Mouse (Mus musculus) ES-E14 (cell line): ENCODE measurements around the gene Bcl10. TPM values are rescaled to one million over a fixed set of nuclear protein-coding genes. Genes with fewer than 3 reads are reported as not detected.
A peak's percentile ranks its signal among the peaks of the same experiment; 100 is the strongest.
"Not testable (repeated sequence)": the region's sequence is repeated elsewhere in the genome, so short reads cannot be mapped to it uniquely, and the experiment has no call there.

ENCODE experiments used
- DNase-seq: peaks from one replicate; pipeline ENCODE4 v3.0.0-alpha.2; 2013; ENCODE audit warnings: low read depth, low spot score
- H3K27ac ChIP-seq: 2 replicates; pipeline ENCODE4 v1.5.1; 2012; ENCODE audit warnings: low read depth, mild to moderate bottlenecking, low read length, moderate library complexity, mixed read lengths; ENCODE audit not compliant: poor library complexity, insufficient read depth, severe bottlenecking
- H3K36me3 ChIP-seq: 2 replicates; pipeline ENCODE4 v1.6.1; 2012; ENCODE audit warnings: mild to moderate bottlenecking, low read length, moderate library complexity, mixed read lengths; ENCODE audit not compliant: control insufficient read depth, poor library complexity, insufficient read depth, severe bottlenecking
- H3K4me1 ChIP-seq, 2 experiments: fragments of 150-350 bp in 1 of 2; sonication (generic) in 1 of 2; 2 replicates each; pipeline ENCODE4 v1.6.1; 2012; ENCODE audit warnings: low read length in 2 of 2, mild to moderate bottlenecking in 1 of 2, mixed read lengths in 1 of 2; ENCODE audit not compliant: control insufficient read depth in 2 of 2, insufficient read depth in 2 of 2, poor library complexity in 1 of 2
- H3K4me3 ChIP-seq, 2 experiments: fragments of 150-350 bp in 1 of 2; sonication (generic) in 1 of 2; 2 replicates each; pipeline ENCODE4 v1.5.1; 2012; ENCODE audit warnings: low read length in 2 of 2, low read depth in 1 of 2, mild to moderate bottlenecking in 1 of 2, mixed read lengths in 1 of 2; ENCODE audit not compliant: insufficient read depth in 1 of 2, poor library complexity in 1 of 2, severe bottlenecking in 1 of 2
- H3K9ac ChIP-seq: 2 replicates; pipeline ENCODE4 v1.6.1; 2012; ENCODE audit warnings: low read depth, mild to moderate bottlenecking, low read length, mixed read lengths; ENCODE audit not compliant: poor library complexity, insufficient read depth, severe bottlenecking
- H3K9me3 ChIP-seq: fragments of 150-350 bp; sonication (generic); 2 replicates; pipeline ENCODE4 v1.6.1; 2012; ENCODE audit warnings: low read depth, mild to moderate bottlenecking, low read length; ENCODE audit not compliant: control insufficient read depth, insufficient read depth
- CHD2 ChIP-seq: IDR thresholded peaks from 2 replicates; pipeline ENCODE4 v1.6.1; 2014; ENCODE audit warnings: mild to moderate bottlenecking, low read depth, low read length, inconsistent platforms
- HCFC1 ChIP-seq: IDR thresholded peaks from 2 replicates; pipeline ENCODE4 v1.6.1; 2012; ENCODE audit warnings: low read length, inconsistent platforms, borderline replicate concordance; ENCODE audit not compliant: insufficient read depth
- MAFK ChIP-seq: IDR thresholded peaks from 2 replicates; pipeline ENCODE4 v1.6.1; 2014; ENCODE audit warnings: mild to moderate bottlenecking, low read depth, low read length, inconsistent platforms; ENCODE audit not compliant: insufficient read depth
- ZC3H11A ChIP-seq: IDR thresholded peaks from 2 replicates; pipeline ENCODE4 v1.6.1; 2012; ENCODE audit warnings: low read depth, mild to moderate bottlenecking, inconsistent platforms, low read length, borderline replicate concordance
- ZNF384 ChIP-seq: IDR thresholded peaks from 2 replicates; pipeline ENCODE4 v1.6.1; 2012; ENCODE audit warnings: low read depth, low read length, inconsistent platforms
- in situ Hi-C, 2 experiments: fragments of 600-800 bp; cut with MboI; formaldehyde crosslinking; loops; one replicate each; pipeline ENCODE4 v1.15.1; 2025; ENCODE audit warnings: low sequenced_read_pairs in 2 of 2, inconsistent platforms in 1 of 2; ENCODE audit not compliant: unreplicated experiment in 2 of 2
- total RNA-seq: library from RNA; depleted of rRNA; stranded (reverse); fragments of 300-350 nt; gene quantifications from 2 replicates; pipeline ENCODE4 v1.2.3, GENCODE M21; 2012

Bcl10 gene
- total RNA-seq, 1 experiment = 27.8 TPM

- Histone ChIP-seq H3K9me3 (no peaks in the 10 kb centered on the region), H3K36me3 (no peaks in the 10 kb centered on the region), H3K4me1 (peaks cover 0 to 21% of the 10 kb centered on the region in 2 experiments), H3K27ac (no peak overlapping the region), H3K9ac (0 out of 2 replicates have a peak overlapping the region, but pooled peaks have one; percentile 8), H3K4me3 (peak overlapping the region; percentile 35 to 41; a peak in 3 of 4 replicates)
- in situ Hi-C loops = no loop called here
- TF ChIP-seq HCFC1 (no peak), MAFK (no peak), CHD2 (no peak), ZC3H11A (no peak), ZNF384 (no peak)
- no peak for DNase-seq
Observed at GRCm38 (mm10) chr3:145963101-145964017, 40.8 kb downstream of the Bcl10 start.

GRCm38 (mm10) chr3:145964018-145964387 lies 41.4 kb downstream of the Bcl10 start:
- Histone ChIP-seq H3K27ac (no peak overlapping the region), H3K4me3 (no peak overlapping the region), H3K9me3 (no peaks in the 10 kb centered on the region), H3K9ac (no peak overlapping the region), H3K4me1 (peaks cover 0 to 21% of the 10 kb centered on the region in 2 experiments), H3K36me3 (no peaks in the 10 kb centered on the region)
- no peak for TF ChIP-seq ZNF384
- no peak for TF ChIP-seq ZC3H11A
- TF ChIP-seq HCFC1 = no peak
- no peak for TF ChIP-seq CHD2
- TF ChIP-seq MAFK = no peak
- DNase-seq = no peak
- in situ Hi-C loops = no loop called here

- Histone ChIP-seq H3K9ac (no peak overlapping the region), H3K4me1 (peaks cover 0 to 21% of the 10 kb centered on the region in 2 experiments), H3K9me3 (no peaks in the 10 kb centered on the region), H3K4me3 (no peak overlapping the region), H3K27ac (no peak overlapping the region), H3K36me3 (no peaks in the 10 kb centered on the region)
- TF ChIP-seq CHD2 (no peak), ZC3H11A (no peak), MAFK (no peak), ZNF384 (no peak), HCFC1 (no peak)
- in situ Hi-C loops = no loop called here
- DNase-seq = no peak
Observed at GRCm38 (mm10) chr3:145964473-145964872, 41.9 kb downstream of the Bcl10 start.

GRCm38 (mm10) chr3:145965583-145965982 lies 43.0 kb downstream of the Bcl10 start:
- H3K9ac ChIP-seq, H3K36me3 ChIP-seq, DNase-seq, H3K9me3 ChIP-seq, H3K27ac ChIP-seq, H3K4me3 ChIP-seq, in situ Hi-C loops: not testable (repeated sequence)
- peaks cover 0 to 23% of the 10 kb centered on the region in 2 experiments for H3K4me1 ChIP-seq

- Histone ChIP-seq H3K9ac (no peak overlapping the region), H3K27ac (no peak overlapping the region), H3K9me3 (no peaks in the 10 kb centered on the region), H3K4me1 (peaks cover 0 to 22% of the 10 kb centered on the region in 2 experiments; a peak in 3 of 4 replicates), H3K4me3 (no peak overlapping the region), H3K36me3 (no peaks in the 10 kb centered on the region)
- TF ChIP-seq CHD2 (no peak), HCFC1 (no peak), MAFK (no peak), ZC3H11A (no peak), ZNF384 (no peak)
- in situ Hi-C loops = no loop called here
- DNase-seq = no peak
Observed at GRCm38 (mm10) chr3:145966806-145967205, 44.2 kb downstream of the Bcl10 start.
